Mouse (Mus musculus): ENCODE results near the gene Smn1. TPM values are rescaled to one million over a fixed set of nuclear protein-coding genes. Genes with fewer than 3 reads are reported as not detected.

Smn1 gene
- total RNA-seq, 2 experiments from 2014 or later = 32.8 to 33.7 TPM

Other genes with a start within 250 kb of the Smn1 start
- gene Cartpt, start 223.8 kb upstream of the Smn1 start, total RNA-seq (2021) = 10 to 100 TPM in 1 of 2 experiments, 1 to 10 TPM in 1; 8.1 to 11.7 TPM
- 10 to 100 TPM; 79.5 to 88.6 TPM for gene Mccc2, start 109.2 kb upstream of the Smn1 start, total RNA-seq (2021)
- 10 to 100 TPM; 31.8 to 32.9 TPM for gene Bdp1, start 20.8 kb upstream of the Smn1 start, total RNA-seq (2021)
- gene Serf1, start 16.8 kb upstream of the Smn1 start, total RNA-seq (2021) = 10 to 100 TPM; 25.9 to 29.3 TPM
- gene Naip2, start 77.2 kb downstream of the Smn1 start, total RNA-seq (2021) = 1 to 10 TPM; 1.2 to 1.4 TPM
- 1 to 10 TPM; 1.7 to 2.7 TPM for gene Naip5, start 121.5 kb downstream of the Smn1 start, total RNA-seq (2021)
- under 1 TPM; 0.57 to 0.61 TPM for gene Naip6, start 192.8 kb downstream of the Smn1 start, total RNA-seq (2021)

Data from adrenal gland, postnatal 10 days (tissue).